Mouse (Mus musculus) cerebellum, adult (tissue): ENCODE results near the gene Dchs2.

Source experiments
- ATAC-seq: cut with Nextera tagmentation; 2 replicates; pipeline ENCODE4 v1.9.2; 2017; ENCODE audit warnings: mild to moderate bottlenecking, moderate library complexity, mixed read lengths; ENCODE audit not compliant: insufficient number of reproducible peaks, low FRiP score, low TSS enrichment

The Dchs2 gene

GRCm38 (mm10) chr3:83148055-83148447 is 20.3 kb downstream of the Dchs2 start:
- ATAC-seq, result no peak

- no peak for ATAC-seq
These were observed 20.8 kb downstream of the Dchs2 start for GRCm38 (mm10) chr3:83148508-83148907.

GRCm38 (mm10) chr3:83155600-83155999 is 27.9 kb downstream of the Dchs2 start:
- ATAC-seq, result no peak

GRCm38 (mm10) chr3:83156165-83156564 is 28.4 kb downstream of the Dchs2 start:
- ATAC-seq, result no peak

GRCm38 (mm10) chr3:83161542-83162231 is 33.9 kb downstream of the Dchs2 start:
- ATAC-seq, result no peak

GRCm38 (mm10) chr3:83163676-83164075 is 35.9 kb downstream of the Dchs2 start:
- ATAC-seq, result no peak

- ATAC-seq, result no peak
These were observed 57.8 kb downstream of the Dchs2 start for GRCm38 (mm10) chr3:83185527-83185926.

- ATAC-seq, result no peak
These were observed 63.5 kb downstream of the Dchs2 start for GRCm38 (mm10) chr3:83191271-83191670.

- ATAC-seq, result no peak
These were observed 64.7 kb downstream of the Dchs2 start for GRCm38 (mm10) chr3:83192401-83192800.

GRCm38 (mm10) chr3:83194911-83195310 is 67.2 kb downstream of the Dchs2 start:
- no peak for ATAC-seq

GRCm38 (mm10) chr3:83201286-83201980 is 73.7 kb downstream of the Dchs2 start:
- ATAC-seq, result no peak

- ATAC-seq, result no peak
These were observed 77.4 kb downstream of the Dchs2 start for GRCm38 (mm10) chr3:83205073-83205668.

GRCm38 (mm10) chr3:83209646-83210045 is 81.9 kb downstream of the Dchs2 start:
- no peak for ATAC-seq

GRCm38 (mm10) chr3:83210210-83210609 is 82.5 kb downstream of the Dchs2 start:
- ATAC-seq, result no peak

- ATAC-seq, result no peak
These were observed 84.2 kb downstream of the Dchs2 start for GRCm38 (mm10) chr3:83211939-83212338.

- ATAC-seq, result no peak
These were observed 84.8 kb downstream of the Dchs2 start for GRCm38 (mm10) chr3:83212578-83212977.

- no peak for ATAC-seq
These were observed 90.3 kb downstream of the Dchs2 start for GRCm38 (mm10) chr3:83218059-83218458.

- ATAC-seq, result no peak
These were observed 92.4 kb downstream of the Dchs2 start for GRCm38 (mm10) chr3:83220101-83220500.

GRCm38 (mm10) chr3:83222125-83222524 is 94.4 kb downstream of the Dchs2 start:
- ATAC-seq, result no peak

- no peak for ATAC-seq
These were observed 100.6 kb downstream of the Dchs2 start for GRCm38 (mm10) chr3:83228383-83228782.

- ATAC-seq, result no peak
These were observed 102.6 kb downstream of the Dchs2 start for GRCm38 (mm10) chr3:83230326-83230725.

GRCm38 (mm10) chr3:83234457-83234856 is 106.7 kb downstream of the Dchs2 start:
- no peak for ATAC-seq
